Mouse (Mus musculus) ES-Bruce4 (cell line): Measurements from ENCODE around the gene Lct. TPM values are rescaled to one million over a fixed set of nuclear protein-coding genes. Genes with fewer than 3 reads are reported as not detected.

Source experiments
- H3K27ac ChIP-seq: 2 replicates; pipeline ENCODE4 v1.5.1; 2012; ENCODE audit warnings: low read length, inconsistent platforms; ENCODE audit not compliant: insufficient read depth
- H3K27me3 ChIP-seq: 2 replicates; pipeline ENCODE4 v1.6.1; 2012; ENCODE audit warnings: mild to moderate bottlenecking, low read length, inconsistent platforms; ENCODE audit not compliant: control insufficient read depth, poor library complexity, insufficient read depth, severe bottlenecking
- H3K36me3 ChIP-seq: 2 replicates; pipeline ENCODE4 v1.6.1; 2012; ENCODE audit warnings: inconsistent platforms, mild to moderate bottlenecking, low read length, moderate library complexity; ENCODE audit not compliant: control insufficient read depth, poor library complexity, insufficient read depth, severe bottlenecking
- H3K4me1 ChIP-seq: one replicate; pipeline ENCODE4 v1.8.1; 2011; ENCODE audit warnings: low read length; ENCODE audit not compliant: control insufficient read depth, insufficient read depth
- H3K4me3 ChIP-seq: 2 replicates; pipeline ENCODE4 v1.5.1; 2011; ENCODE audit warnings: low read depth, mild to moderate bottlenecking, low read length
- H3K9ac ChIP-seq: 2 replicates; pipeline ENCODE4 v1.6.1; 2012; ENCODE audit warnings: low read depth, mild to moderate bottlenecking, inconsistent platforms; ENCODE audit not compliant: poor library complexity, severe bottlenecking
- H3K9me3 ChIP-seq: replicated peaks from 2 replicates; pipeline ENCODE4 v1.6.1; 2012; ENCODE audit warnings: mild to moderate bottlenecking, low read length, inconsistent platforms; ENCODE audit not compliant: control insufficient read depth, poor library complexity, insufficient read depth, severe bottlenecking
- CTCF ChIP-seq: IDR thresholded peaks from one replicate; pipeline ENCODE4 v1.8.1; 2011; ENCODE audit warnings: low read depth, low read length
- EP300 ChIP-seq: IDR thresholded peaks from 2 replicates; pipeline ENCODE4 v1.6.1; 2011; ENCODE audit warnings: low read depth, low read length; ENCODE audit not compliant: insufficient read depth
- POLR2A ChIP-seq: IDR thresholded peaks from one replicate; pipeline ENCODE4 v1.8.1; 2011; ENCODE audit warnings: low read length; ENCODE audit not compliant: insufficient read depth
- polyA plus RNA-seq: library from polyadenylated mRNA; stranded (reverse); fragments of >200 nt; gene quantifications from 2 replicates; pipeline ENCODE4 v1.2.4, GENCODE M21; 2011; ENCODE audit warnings: low read depth; ENCODE audit not compliant: missing spikeins, insufficient read depth, insufficient read length

Gene Lct
- polyA plus RNA-seq, 1 experiment: 0.22 TPM

- H3K4me1 ChIP-seq: no peaks in the 10 kb centered on the region
These were observed 92.9 kb downstream of the Lct start for GRCm38 (mm10) chr1:128235181-128235580.

More at GRCm38 (mm10) chr1:128235181-128235580, 92.9 kb downstream of the Lct start:
- TF ChIP-seq CTCF: no peak
- TF ChIP-seq EP300: no peak
- no peak for TF ChIP-seq POLR2A
- Histone ChIP-seq H3K27ac (no peak overlapping the region), H3K9me3 (no peaks in the 10 kb centered on the region), H3K4me3 (no peak overlapping the region), H3K27me3 (no peaks in the 10 kb centered on the region), H3K9ac (no peak overlapping the region), H3K36me3 (peaks cover 39% of the 10 kb centered on the region)

Other genes starting within 250 kb of the Lct start
- 47.5 and 55.7 TPM in 2 replicates for gene Zranb3, start 225.3 kb downstream of the Lct start, polyA plus RNA-seq
- gene R3hdm1, start 225.0 kb downstream of the Lct start, polyA plus RNA-seq: 135 and 151 TPM in 2 replicates
- gene Ubxn4, start 84.4 kb downstream of the Lct start, polyA plus RNA-seq: 44.6 and 56.6 TPM in 2 replicates
- gene Mcm6, start 31.3 kb upstream of the Lct start, polyA plus RNA-seq: 206 and 215 TPM in 2 replicates
- 185 and 191 TPM in 2 replicates for gene Dars, start 89.0 kb upstream of the Lct start, polyA plus RNA-seq